Mouse (Mus musculus): ENCODE measurements at regions not wholly inside any gene's neighbourhood (a gene's known extent, or its start where the extent isn't known, plus 50 kb on each side); places are given as distances from the start of the nearest gene placed in this dataset.

DNA sequence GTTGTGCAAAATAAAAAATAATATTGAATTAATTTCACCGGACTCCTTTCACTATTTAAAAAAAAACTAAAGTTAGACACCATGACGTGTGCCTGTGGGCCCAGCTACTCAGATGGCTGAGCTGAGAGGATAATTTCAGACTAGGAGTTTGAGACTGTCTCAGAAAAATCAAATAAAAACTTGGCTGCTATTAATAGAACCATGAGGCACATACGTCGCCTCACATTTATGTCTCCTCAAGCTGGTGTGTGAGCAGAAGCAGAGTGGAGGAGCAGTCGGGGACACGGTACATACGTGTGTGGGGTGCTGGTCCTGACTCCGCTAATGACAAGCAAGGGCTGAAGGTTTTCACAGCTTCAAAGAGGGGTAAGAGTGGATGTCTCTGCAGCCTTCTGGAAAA is 52.8 kb upstream of the Dmrtb1 start:
- no peak for DNase-seq

DNA sequence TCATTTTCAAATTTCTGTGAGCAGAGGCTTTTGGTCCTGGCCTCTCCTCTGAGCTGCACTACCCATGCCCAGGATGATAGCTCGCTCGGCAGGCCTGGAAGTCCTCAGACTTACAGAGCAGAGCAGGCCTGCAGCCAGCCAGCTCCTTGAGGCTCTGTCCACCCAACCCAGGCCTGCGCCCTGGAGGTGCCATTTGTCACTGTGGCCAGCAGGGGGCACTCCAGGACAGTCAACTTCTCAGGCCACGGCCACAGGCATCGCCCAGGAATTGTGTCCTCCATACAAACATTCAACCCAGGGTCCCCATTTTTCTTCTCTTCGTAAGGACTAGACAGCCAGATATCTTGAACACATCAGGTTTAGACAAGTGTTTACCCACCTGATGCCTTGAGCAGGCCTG is 53.9 kb upstream of the Dmrtb1 start:
- peak; percentile 89 for DNase-seq

GRCm38 (mm10) chr4:107738776-107739175 is 54.7 kb upstream of the Dmrtb1 start:
- DNase-seq: no peak

DNA sequence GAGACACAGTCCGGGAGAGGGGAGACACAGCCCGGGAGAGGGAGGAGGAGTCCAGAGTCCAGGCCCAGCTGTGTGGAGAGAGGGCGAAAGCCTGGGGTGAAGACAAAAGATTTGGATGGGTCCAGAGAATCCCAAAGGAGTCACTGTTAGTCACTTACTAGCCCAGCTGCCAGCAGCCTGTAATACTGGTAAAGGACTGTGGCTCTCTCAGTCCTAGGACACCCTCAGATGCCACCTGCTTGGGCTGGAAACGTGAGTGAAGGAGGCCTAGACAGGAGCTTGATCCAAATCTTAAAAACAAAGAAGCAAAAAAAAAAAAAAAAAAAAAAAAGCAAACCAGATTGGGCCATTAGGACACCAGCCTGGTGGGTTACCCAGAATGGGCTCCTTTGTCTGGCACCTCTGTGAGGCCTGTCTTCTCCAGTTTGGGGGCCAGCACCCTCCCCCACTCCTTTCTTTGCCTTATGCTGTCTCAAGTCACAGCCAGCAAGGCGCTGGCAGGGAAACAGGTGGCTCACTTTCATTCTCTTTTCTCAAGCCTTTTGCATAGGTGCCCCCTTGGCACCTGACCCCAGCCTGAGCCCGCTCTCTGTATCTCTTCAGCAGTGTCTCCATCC is 55.9 kb upstream of the Dmrtb1 start:
- DNase-seq: no peak

- no peak for DNase-seq
Measured at GRCm38 (mm10) chr4:107743646-107744045, 58.4 kb upstream of the Lrp8 start.

GRCm38 (mm10) chr4:107746366-107746765 is 55.7 kb upstream of the Lrp8 start:
- DNase-seq: no peak

- no peak for DNase-seq
Measured at GRCm38 (mm10) chr4:107746923-107747431, 55.1 kb upstream of the Lrp8 start.

GRCm38 (mm10) chr4:107747454-107747853 is 54.6 kb upstream of the Lrp8 start:
- DNase-seq: no peak

DNA sequence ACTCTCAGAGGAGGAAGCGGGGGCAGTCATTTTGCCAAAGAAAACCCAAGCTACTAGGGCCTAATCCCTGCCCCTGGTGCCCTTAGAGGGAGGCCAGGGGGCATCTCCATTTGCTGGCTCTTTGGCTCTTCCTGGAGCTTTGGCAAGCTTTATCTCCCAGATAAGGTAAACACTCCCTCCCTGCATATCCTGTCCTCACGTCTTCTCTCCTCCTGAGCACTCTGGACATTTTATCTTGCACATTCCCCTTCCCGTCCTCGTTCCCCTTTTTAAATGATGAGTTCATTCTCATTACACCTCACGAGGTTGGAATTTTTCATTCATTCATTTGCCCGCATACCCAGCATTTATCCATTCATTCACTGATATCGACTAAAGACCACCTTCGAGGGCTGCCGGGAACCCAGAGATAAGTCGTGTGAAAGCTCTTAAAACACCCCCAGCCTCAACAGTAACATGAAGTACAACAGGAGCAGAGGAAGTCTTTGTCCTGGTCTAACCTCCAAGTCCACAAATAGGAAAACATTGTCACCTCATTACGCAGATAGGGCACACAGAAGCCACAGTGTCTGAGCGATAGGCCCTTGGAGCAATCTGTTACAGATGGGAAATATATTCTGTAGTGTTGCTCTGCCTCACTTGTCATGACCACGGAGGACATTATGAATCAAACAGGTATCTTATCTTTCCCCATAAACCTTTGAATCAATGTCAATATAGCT is 54.0 kb upstream of the Lrp8 start:
- DNase-seq: no peak

GRCm38 (mm10) chr4:107749045-107749444 is 53.0 kb upstream of the Lrp8 start:
- no peak for DNase-seq

- DNase-seq: no peak
Measured at GRCm38 (mm10) chr4:107750017-107750416, 52.0 kb upstream of the Lrp8 start.
